Mouse (Mus musculus) left cerebral cortex, adult 2 months (tissue): ENCODE data around the gene Anapc4. TPM values are rescaled to one million over a fixed set of nuclear protein-coding genes. Genes with fewer than 3 reads are reported as not detected.

Experiments
- DNase-seq, 2 experiments: peaks; one replicate each; pipeline ENCODE4 v3.0.0; 2021 to 2022; ENCODE audit warnings: low spot score in 2 of 2, mixed read lengths in 1 of 2; ENCODE audit errors: extremely low spot score in 1 of 2
- H3K27ac ChIP-seq: fragments of 200-600 bp; 2 replicates; pipeline ENCODE4 v1.8.1; 2022
- H3K4me3 ChIP-seq: fragments of 200-600 bp; 2 replicates; pipeline ENCODE4 v1.8.1; 2022
- CTCF ChIP-seq: fragments of 200-600 bp; IDR thresholded peaks from 2 replicates; pipeline ENCODE4 v1.8.1; 2022; ENCODE audit warnings: antibody characterized with exemption, mild to moderate bottlenecking, moderate library complexity
- intact Hi-C: fragments of 180-260 bp; cut with DNase I; formaldehyde crosslinking; loops from one replicate; pipeline ENCODE4 v1.15.1; 2025
- total RNA-seq, 2 experiments: library from RNA; stranded (reverse); gene quantifications; 2 replicates each; pipeline ENCODE4 v1.2.3; 2021

Anapc4 gene
- total RNA-seq, 2 experiments from 2014 or later, result 69.3 to 71.6 TPM

- H3K27ac ChIP-seq, result no peak overlapping the region
- DNase-seq, result no peak
- intact Hi-C loops, result no loop called here
- TF ChIP-seq CTCF, result no peak
- H3K4me3 ChIP-seq, result no peak overlapping the region
Observed at GRCm38 (mm10) chr5:52911286-52911870, 77.6 kb downstream of the Anapc4 start.

DNA sequence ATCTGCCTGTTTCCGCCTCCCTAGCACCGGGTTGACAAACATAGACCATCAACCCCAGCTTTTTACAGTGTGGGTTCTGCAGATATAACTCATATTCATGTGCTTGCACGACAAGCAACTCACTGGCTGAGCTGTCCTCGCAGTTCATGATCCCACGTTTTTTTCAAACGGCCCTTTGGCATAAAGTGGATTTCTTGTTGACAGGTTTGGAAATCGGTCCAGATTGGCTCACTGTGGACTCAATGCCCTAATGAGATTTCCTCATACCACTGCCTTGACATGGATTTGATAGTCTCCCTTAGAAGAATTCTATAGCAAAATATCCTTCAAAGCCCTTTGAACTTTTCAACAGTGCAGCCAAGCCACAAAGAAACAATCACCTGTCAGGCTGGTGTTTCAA, 79.9 kb downstream of the Anapc4 start:
- no peak for TF ChIP-seq CTCF
- Histone ChIP-seq H3K27ac (no peak overlapping the region), H3K4me3 (no peak overlapping the region)
- DNase-seq, result no peak
- intact Hi-C loops, result no loop called here

GRCm38 (mm10) chr5:52916186-52916585, 82.4 kb downstream of the Anapc4 start:
- intact Hi-C loops, result no loop called here
- H3K4me3 ChIP-seq, result no peak overlapping the region
- DNase-seq, result no peak
- H3K27ac ChIP-seq, result no peak overlapping the region
- no peak for TF ChIP-seq CTCF

Other genes with a start within 250 kb of the Anapc4 start
- 10 to 100 TPM; 10.9 to 11.7 TPM for gene Sepsecs, start 164.3 kb upstream of the Anapc4 start, total RNA-seq
- 1 to 10 TPM; 1.0 to 1.9 TPM for gene Pi4k2b, start 92.4 kb upstream of the Anapc4 start, total RNA-seq
- gene Zcchc4, start 58.6 kb upstream of the Anapc4 start, total RNA-seq, result 10 to 100 TPM in 1 of 2 experiments, 1 to 10 TPM in 1; 9.0 to 10.4 TPM
- not detected for gene Slc34a2, start 204.1 kb downstream of the Anapc4 start, total RNA-seq